Mouse (Mus musculus): ENCODE measurements around the gene Clec2i. TPM values are rescaled to one million over a fixed set of nuclear protein-coding genes. Genes with fewer than 3 reads are reported as not detected.
"Not testable (repeated sequence)": the region's sequence is repeated elsewhere in the genome, so short reads cannot be mapped to it uniquely, and the experiment has no call there.

The Clec2i gene
- polyA plus RNA-seq, 1 experiment from 2014 or later, result not detected

DNA sequence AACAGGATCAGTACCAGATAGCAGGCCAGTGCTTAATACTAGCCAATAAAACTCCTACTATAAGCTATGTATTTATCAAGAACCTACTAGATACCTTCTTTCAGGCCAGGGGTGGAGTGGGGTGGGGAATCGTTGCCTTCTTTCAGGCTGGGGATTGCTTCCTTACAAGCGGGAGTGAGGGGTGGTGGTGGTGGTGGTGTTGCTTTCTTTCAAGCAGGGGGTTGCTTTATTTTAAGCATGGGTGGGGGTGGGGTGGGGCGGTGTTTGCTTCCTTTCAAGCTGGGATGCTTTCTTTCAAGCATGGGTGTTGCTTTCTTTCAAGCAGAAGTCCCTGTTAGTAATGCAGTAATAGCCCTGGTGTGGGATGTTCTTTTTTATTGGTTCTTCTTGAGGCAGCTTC lies 18.5 kb upstream of the Clec2i start:
- Histone ChIP-seq H3K4me3 (no peak overlapping the region), H3K36me3 (no peaks in the 10 kb centered on the region), H3K27me3 (no peaks in the 10 kb centered on the region), H3K4me1 (no peaks in the 10 kb centered on the region), H3K4me2 (replicated peaks) (no peak overlapping the region), H3K9ac (no peak overlapping the region), H3K27ac (no peak overlapping the region), H3K9me3 (replicated peaks) (no peaks in the 10 kb centered on the region)
- no peak for ATAC-seq (ENCODE audit: low FRiP score)
- WGBS, result 16% methylated on average over 3 of the region's 3 CpGs

DNA sequence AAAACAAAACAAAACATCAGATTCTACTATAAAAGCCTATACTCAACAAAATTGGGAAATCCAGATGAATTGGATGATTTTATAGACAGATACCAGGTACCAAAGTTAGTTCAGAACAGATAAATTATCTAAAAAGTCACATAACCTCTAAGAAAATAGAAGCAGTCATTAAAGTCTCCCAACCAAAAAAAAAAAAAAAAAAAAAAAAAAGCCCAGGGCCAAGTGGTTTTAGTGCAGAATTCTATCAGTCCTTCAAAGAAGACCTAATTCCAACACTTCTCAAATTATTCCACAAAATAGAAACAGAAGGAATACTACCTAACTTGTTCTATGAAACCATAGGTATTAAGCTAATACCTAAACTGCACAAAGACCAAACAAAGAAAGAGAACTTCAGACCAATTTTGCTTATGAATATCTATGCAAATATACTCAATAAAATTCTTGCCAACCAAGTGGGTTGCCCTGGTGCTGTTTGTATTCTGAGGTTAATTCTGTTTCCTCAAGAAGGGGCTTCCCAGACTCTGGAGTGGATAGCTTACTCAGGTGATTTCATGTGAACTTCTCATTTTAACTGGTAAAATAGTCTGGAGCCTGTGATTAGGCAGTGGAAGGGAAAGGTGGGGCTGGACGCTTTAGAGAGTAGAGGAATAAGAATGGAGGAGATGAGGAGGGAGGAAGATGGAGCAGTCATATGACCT lies 15.3 kb upstream of the Clec2i start:
- H3K9me3 ChIP-seq (replicated peaks), result no peaks in the 10 kb centered on the region
- 95% methylated on average over 1 of the region's 1 CpGs for WGBS

DNA sequence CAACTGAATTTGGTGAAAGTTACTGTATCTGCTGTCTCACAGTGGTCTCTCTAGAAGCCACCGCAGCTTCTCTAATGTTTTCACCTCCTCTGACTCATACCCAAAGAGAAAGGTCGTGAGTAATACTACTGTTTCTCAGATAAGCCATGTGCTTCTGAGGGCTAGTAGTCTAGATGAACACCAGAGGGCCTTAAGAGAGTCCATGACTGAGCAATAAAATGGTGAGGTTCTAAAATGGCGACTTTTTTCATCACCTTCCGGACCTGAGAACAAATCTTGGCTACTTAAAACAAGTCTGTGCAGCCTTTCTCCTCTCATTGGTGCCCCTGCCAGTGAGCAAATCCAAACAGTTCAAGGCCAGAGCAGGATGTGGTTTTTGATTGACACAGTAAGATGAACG lies 1.4 kb downstream of the Clec2i start:
- H3K9me3 ChIP-seq (replicated peaks), result no peaks in the 10 kb centered on the region
- H3K9ac ChIP-seq, result no peak overlapping the region
- H3K4me1 ChIP-seq, result no peaks in the 10 kb centered on the region
- H3K4me3 ChIP-seq, result no peak overlapping the region
- no peak overlapping the region for H3K27ac ChIP-seq
- no peak for ATAC-seq (ENCODE audit: low FRiP score)
- WGBS, result 79% methylated on average over 5 of the region's 5 CpGs
- no peaks in the 10 kb centered on the region for H3K27me3 ChIP-seq
- H3K36me3 ChIP-seq, result no peaks in the 10 kb centered on the region
- no peak overlapping the region for H3K4me2 ChIP-seq (replicated peaks)

More for the DNA sequence above, 15.3 kb upstream of the Clec2i start:
- Histone ChIP-seq H3K4me3 (no peak overlapping the region), H3K4me1 (no peaks in the 10 kb centered on the region), H3K9ac (no peak overlapping the region), H3K27ac (no peak overlapping the region), H3K4me2 (replicated peaks) (no peak overlapping the region), H3K27me3 (no peaks in the 10 kb centered on the region), H3K36me3 (no peaks in the 10 kb centered on the region)
- ATAC-seq (ENCODE audit: low FRiP score), result no peak

DNA sequence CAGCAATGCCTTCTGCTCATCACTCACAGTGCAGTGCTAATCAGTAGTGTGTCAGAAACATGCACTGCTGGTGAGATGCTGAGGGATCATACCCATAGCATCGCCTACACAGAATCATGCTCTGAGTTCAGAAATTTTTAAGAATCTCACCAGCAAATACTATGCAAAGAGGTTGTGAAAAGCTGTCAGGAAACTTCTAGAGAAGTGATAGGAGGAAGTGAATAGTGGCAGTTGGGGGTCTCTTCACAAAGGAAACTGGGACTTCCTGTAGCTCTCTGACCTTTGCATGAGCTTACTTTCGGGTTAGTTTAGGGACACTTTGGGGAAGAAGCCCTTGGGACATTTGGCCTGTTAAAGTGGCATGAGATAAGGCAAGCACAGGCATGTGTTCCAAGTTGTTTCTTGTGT lies 3.6 kb downstream of the Clec2i start, which contains the start of gene BC035044:
BC035044 (minus strand) TSS at position 179 of the 408 bp plus-strand sequence.
- H3K9ac ChIP-seq, result no peak within 1 kb of the TSS
- WGBS, result 67% methylated on average over 2 of the region's 2 CpGs
- no peak within 1 kb of the TSS for H3K4me3 ChIP-seq
- H3K4me1 ChIP-seq, result no peaks in the 10 kb centered on the region
- H3K27ac ChIP-seq, result no peak within 1 kb of the TSS
- H3K9me3 ChIP-seq (replicated peaks), result no peaks in the 10 kb centered on the region
- ATAC-seq (ENCODE audit: low FRiP score), result no peak
- no peaks in the 10 kb centered on the region for H3K27me3 ChIP-seq
- H3K4me2 ChIP-seq (replicated peaks), result no peak within 1 kb of the TSS
- H3K36me3 ChIP-seq, result no peaks in the 10 kb centered on the region

DNA sequence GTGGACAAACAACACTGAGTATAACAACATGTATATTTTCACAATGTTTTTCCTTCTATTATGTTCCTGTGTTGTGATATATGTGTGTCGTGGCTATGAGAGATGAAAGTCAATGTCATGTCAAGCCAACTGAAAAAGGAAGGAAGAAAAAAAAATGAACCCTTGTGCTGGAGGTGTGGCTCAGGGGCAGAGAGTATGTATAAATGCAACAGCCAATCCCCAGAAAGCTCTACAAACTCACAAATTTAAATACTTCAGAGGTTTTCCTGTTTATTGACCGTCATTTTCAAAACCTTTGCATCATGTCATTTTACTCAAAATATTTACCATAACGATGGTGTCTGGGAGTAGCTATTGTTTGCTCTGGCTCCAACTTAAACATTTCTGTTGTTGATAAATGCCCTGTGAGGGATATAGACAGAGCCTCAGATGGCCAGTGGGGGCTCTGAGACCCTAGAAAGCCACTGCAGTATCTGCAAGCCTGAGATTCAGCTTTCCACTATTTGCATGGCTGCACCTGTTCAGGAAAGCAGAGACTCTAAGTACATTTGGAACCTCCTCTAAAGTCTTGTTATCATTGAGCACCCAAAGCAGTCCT lies 8.1 kb downstream of the Clec2i start:
- Histone ChIP-seq H3K36me3 (no peaks in the 10 kb centered on the region), H3K4me1 (no peaks in the 10 kb centered on the region), H3K4me2 (replicated peaks) (no peak overlapping the region), H3K9ac (no peak overlapping the region), H3K27ac (no peak overlapping the region), H3K9me3 (replicated peaks) (no peaks in the 10 kb centered on the region), H3K27me3 (no peaks in the 10 kb centered on the region), H3K4me3 (no peak overlapping the region)
- no peak for ATAC-seq (ENCODE audit: low FRiP score)
- 78% methylated on average over 3 of the region's 3 CpGs for WGBS

DNA sequence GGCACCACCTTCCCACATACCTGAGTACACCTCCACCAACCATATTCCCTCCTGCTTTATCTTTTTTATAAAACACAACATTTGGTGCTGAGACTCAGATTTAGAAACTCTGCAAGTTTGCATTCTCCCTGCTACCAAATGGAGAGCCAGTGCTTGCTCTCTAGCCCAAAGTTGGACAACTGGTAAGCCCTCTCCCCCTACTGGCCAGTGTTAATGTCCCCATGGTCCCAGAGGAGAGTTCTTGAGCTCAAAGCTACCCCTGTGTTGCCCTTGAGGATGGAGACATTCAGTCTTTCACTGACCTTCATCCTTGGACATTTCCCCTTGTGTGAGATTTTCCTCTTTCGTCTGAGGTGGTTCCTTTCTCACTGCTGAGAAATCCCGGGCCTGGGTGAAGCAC lies 12.7 kb downstream of the Clec2i start:
- no peak overlapping the region for H3K27ac ChIP-seq
- H3K36me3 ChIP-seq, result no peaks in the 10 kb centered on the region
- no peak overlapping the region for H3K4me3 ChIP-seq
- H3K4me2 ChIP-seq (replicated peaks), result no peak overlapping the region
- H3K27me3 ChIP-seq, result no peaks in the 10 kb centered on the region
- H3K4me1 ChIP-seq, result no peaks in the 10 kb centered on the region
- WGBS, result 89% methylated on average over 2 of the region's 2 CpGs
- ATAC-seq (ENCODE audit: low FRiP score), result no peak
- H3K9ac ChIP-seq, result no peak overlapping the region
- H3K9me3 ChIP-seq (replicated peaks), result no peaks in the 10 kb centered on the region

DNA sequence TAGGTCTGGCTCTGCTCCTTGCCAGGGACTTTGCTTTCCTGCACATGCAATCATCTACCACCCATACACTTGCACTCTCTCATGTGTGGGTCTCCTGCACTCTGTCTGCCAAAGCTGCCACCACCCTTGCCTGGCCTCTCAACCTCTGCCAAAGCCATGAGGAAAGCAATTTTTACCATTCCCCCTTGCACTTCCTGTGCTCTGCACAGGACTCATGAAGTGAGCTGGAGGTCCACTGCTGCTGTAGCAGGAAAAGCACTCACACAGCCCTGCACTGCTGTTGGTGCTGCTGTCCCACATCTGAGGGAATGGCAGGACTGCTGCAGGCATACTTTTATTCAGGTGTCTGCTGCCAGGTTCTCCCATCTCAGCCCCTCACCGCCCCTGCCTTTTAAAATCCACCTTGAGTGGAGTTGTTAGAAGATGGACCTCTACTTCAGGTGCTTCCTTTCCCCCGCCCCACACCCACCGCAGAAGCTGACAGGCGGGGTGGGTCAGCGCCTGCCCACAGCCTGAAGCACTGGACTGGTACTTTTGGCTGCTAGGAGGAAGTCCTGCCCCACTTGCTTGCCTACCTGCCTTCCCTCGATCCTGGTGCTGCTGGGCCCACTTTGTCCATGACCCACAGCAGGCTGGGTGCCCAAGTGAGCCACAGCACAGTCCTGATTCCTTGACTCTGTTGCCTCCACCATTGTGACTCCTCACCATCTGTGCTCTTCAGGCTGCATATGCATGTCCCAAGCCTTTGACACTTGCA lies 13.6 kb downstream of the Clec2i start:
- not testable (repeated sequence) for H3K27me3 ChIP-seq; H3K9me3 ChIP-seq (replicated peaks); ATAC-seq (ENCODE audit: low FRiP score); H3K9ac ChIP-seq; H3K27ac ChIP-seq; H3K36me3 ChIP-seq; H3K4me1 ChIP-seq; H3K4me3 ChIP-seq; H3K4me2 ChIP-seq (replicated peaks)
- WGBS, result 87% methylated on average over 6 of the region's 6 CpGs

DNA sequence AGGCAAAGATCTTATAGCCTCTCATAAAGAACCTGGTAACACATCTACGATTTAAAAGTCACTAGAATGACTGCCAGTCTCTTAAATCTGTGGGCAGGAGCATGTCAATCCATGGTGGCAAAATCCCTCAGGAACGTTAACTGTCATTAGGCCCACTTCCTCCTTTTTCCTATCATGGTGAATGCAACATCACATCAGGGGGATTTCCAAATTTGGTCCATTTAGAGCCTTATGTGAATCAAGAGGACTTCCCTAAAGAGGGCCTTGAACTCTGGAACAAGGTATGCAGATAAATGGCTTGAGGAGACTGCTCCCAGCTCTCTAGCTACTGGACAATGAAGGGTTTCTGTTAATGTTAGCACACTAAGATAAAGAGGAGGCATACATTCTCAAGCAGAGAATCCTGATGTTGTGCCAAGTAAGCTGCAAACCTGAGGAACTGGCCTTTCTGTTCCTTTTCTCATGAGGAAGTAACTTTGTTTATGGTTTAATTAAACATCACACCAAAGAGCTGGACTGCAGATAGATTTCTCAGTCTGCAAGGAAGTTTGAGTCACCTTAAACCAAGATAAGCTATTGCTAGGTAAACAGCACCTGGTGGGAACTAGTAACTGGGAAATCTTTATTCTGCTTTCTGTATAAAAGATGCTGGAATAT lies 26.3 kb downstream of the Clec2i start:
- no peak overlapping the region for H3K4me3 ChIP-seq
- no peak overlapping the region for H3K4me2 ChIP-seq (replicated peaks)
- H3K9ac ChIP-seq, result no peak overlapping the region
- H3K9me3 ChIP-seq (replicated peaks), result no peaks in the 10 kb centered on the region
- H3K36me3 ChIP-seq, result no peaks in the 10 kb centered on the region
- H3K4me1 ChIP-seq, result no peaks in the 10 kb centered on the region
- no peak overlapping the region for H3K27ac ChIP-seq
- WGBS, result 90% methylated on average over 2 of the region's 2 CpGs
- no peak for ATAC-seq (ENCODE audit: low FRiP score)
- H3K27me3 ChIP-seq, result no peaks in the 10 kb centered on the region

DNA sequence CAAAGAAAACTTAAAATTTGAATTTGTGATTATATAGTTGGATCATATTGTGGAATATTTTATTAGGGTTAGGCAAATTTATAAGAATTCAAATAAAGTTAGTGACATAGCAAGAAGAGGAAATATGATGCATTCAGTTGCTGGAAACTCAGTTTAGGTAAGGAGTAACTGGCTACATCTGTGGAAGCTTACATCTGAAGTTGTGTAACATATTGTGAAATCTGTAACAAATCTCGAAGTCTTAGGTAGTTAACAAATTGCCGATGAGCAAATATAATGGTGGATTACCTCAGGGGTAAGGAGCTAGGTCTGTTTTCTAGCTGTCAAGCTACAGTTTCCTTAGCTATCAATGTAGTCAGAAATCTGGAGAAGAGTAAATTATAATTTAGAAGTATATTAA lies 29.9 kb downstream of the Clec2i start:
- Histone ChIP-seq H3K4me3 (no peak overlapping the region), H3K9ac (no peak overlapping the region), H3K4me2 (replicated peaks) (no peak overlapping the region), H3K36me3 (no peaks in the 10 kb centered on the region), H3K27me3 (no peaks in the 10 kb centered on the region), H3K27ac (no peak overlapping the region), H3K9me3 (replicated peaks) (no peaks in the 10 kb centered on the region), H3K4me1 (no peaks in the 10 kb centered on the region)
- WGBS, result 87% methylated on average over 2 of the region's 2 CpGs
- ATAC-seq (ENCODE audit: low FRiP score), result no peak

DNA sequence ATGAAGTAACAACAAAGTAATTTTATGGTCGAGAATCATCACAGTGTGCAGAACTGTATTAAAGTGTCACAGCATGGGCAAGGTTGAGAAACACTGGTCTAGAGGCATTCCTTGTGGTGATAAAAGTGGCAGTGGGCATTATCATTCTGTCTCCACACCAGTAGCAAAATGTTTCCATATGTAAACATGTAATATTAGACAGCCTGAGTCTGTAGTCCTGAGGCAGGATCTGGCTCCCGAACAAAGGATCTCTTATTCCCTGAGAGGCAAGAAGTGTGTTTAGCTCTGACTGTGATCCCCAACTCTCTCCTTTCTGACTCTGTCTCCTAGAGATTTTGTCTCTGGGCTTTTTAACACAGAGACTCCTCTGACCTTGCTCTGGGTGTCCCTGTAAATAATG lies 45.7 kb downstream of the Clec2i start:
- 77% methylated on average over 2 of the region's 2 CpGs for WGBS
- Histone ChIP-seq H3K27ac (no peak overlapping the region), H3K27me3 (no peaks in the 10 kb centered on the region), H3K4me1 (no peaks in the 10 kb centered on the region), H3K9ac (no peak overlapping the region), H3K9me3 (replicated peaks) (no peaks in the 10 kb centered on the region), H3K36me3 (no peaks in the 10 kb centered on the region), H3K4me2 (replicated peaks) (no peak overlapping the region), H3K4me3 (no peak overlapping the region)
- ATAC-seq (ENCODE audit: low FRiP score), result no peak

DNA sequence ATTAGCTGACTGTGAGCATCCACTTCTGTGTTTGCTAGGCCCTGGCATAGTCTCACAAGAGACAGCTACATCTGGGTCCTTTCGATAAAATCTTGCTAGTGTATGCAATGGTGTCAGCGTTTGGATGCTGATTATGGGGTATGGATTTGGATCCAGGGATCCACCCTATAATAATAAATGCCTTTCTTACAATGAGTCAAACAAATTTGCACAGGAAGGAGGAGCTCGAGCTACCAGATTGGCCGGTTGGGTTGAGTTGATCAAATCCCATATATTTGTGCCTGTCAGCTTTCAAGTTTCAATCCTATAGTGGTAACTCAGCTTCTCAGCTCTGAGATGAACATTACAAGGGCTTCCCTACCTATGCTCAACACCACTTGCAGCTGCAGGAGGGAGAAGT lies 46.7 kb downstream of the Clec2i start, which contains the start of gene Clec2g:
Clec2g (plus strand) TSS at position 301 of the 400 bp plus-strand sequence.
- H3K4me3 ChIP-seq; H3K27ac ChIP-seq; ATAC-seq (ENCODE audit: low FRiP score); H3K4me1 ChIP-seq; H3K4me2 ChIP-seq (replicated peaks); H3K36me3 ChIP-seq; H3K9ac ChIP-seq; H3K27me3 ChIP-seq; H3K9me3 ChIP-seq (replicated peaks): not testable (repeated sequence)
- WGBS, result 93% methylated on average over 4 of the region's 4 CpGs

DNA sequence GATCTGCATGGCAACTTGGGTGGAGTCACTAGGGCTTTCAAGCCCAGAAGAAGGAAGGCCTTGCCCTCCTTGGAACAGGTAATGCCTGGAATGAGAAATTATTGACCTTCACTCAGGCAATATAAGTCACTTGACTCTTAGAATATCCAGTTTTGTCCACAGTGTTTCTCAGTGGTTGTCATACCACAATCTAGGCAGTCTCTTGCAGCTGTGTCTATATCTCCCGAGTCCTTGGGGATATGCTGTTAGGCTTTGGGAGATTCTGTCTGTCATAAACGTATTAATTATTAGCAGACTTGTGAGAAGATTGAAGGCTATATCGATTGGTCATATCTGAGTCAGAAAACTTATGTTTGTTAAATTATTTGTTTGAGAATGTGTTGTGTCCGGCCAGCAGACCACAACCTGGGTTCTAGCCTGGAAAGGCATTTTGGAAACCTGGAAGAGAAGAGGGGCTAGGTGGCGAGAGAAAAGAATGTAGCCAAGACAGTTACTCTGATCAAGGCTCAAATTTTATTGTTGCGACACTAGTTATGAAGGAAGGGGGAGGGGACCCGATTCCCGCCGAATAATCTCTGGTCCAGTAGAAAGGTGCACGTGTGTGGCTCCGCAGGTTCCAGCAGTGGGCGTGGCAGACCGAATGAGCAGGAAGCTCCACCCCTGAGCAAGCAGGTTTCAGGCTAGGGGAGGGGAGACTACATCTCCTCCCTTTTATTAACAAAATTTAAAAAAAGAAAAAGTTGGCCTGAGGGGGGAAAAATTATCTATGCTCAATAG lies 48.7 kb downstream of the Clec2i start:
- 93% methylated on average over 4 of the region's 13 CpGs for WGBS
- not testable (repeated sequence) for H3K36me3 ChIP-seq; H3K27ac ChIP-seq; H3K4me3 ChIP-seq; H3K4me1 ChIP-seq; H3K9ac ChIP-seq; ATAC-seq (ENCODE audit: low FRiP score); H3K4me2 ChIP-seq (replicated peaks); H3K9me3 ChIP-seq (replicated peaks); H3K27me3 ChIP-seq
